In the genomic region with DNA sequence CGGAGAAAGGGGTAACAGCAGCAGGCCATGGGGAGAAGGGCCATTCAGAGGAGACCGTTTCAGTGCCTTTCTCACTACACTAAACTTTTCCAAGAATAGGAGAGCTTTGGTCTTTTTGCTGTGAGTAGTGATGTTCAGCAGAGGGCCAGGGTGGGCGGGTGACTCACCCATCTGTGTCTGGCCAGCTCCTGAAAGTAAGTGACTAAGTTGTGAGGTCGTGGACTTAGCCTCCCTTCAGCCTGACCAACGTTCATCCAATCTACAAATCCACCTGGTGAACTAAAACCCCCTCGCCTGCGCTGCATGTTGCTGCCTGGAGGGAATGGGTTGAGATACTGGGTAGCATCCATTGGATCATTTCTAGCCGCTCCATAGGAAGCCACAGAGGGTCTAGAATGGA, we compare ENCODE assay signal across 23 mouse cellular contexts. TPM values are rescaled to one million over a fixed set of nuclear protein-coding genes. Genes with fewer than 3 reads are reported as not detected.
"Had no signal": no experiment of that assay in that cellular context is flagged by ENCODE, and none has a peak within 500 bp of the region (broad histone marks: within the 10 kb centered on the region; RNA-seq: fewer than 3 reads in every experiment).

No protein-coding gene starts in this region.

- H3K4me2 ChIP-seq: kidney, embryonic 15.5 days; limb, embryonic 12.5 days; liver, embryonic 13.5 days; lung, embryonic 15.5 days; midbrain, embryonic 12.5 days; stomach, embryonic 15.5 days had no signal

- H3K27me3 ChIP-seq: kidney, embryonic 15.5 days; limb, embryonic 12.5 days; liver, embryonic 13.5 days; lung, embryonic 15.5 days; megakaryocyte, embryonic 14.5 days; stomach, embryonic 15.5 days had no signal

- ATAC-seq: liver, postnatal 0 days had no signal

- H3K9ac ChIP-seq: kidney, embryonic 15.5 days; limb, embryonic 12.5 days; liver, embryonic 13.5 days; liver, postnatal 0 days; lung, embryonic 15.5 days; midbrain, embryonic 12.5 days; stomach, embryonic 15.5 days had no signal

- H3K36me3 ChIP-seq: liver, embryonic 13.5 days had no signal

- DNase-seq: kidney, postnatal 14 days; layer of hippocampus, adult 9-11 months; layer of hippocampus, postnatal 36 days; liver; liver, embryonic 13.5 days; liver, postnatal 0 days; lung, postnatal 14 days; thymus, adult 2 months; thymus, postnatal 36 days had no signal

- H3K4me1 ChIP-seq: kidney, embryonic 15.5 days; limb, embryonic 12.5 days; liver, embryonic 13.5 days; lung, embryonic 15.5 days; stomach, embryonic 15.5 days had no signal

- H3K27ac ChIP-seq: kidney, embryonic 15.5 days; limb, embryonic 12.5 days; liver, embryonic 13.5 days; lung, embryonic 15.5 days; macrophage; midbrain, embryonic 12.5 days; stomach, embryonic 15.5 days had no signal

- H3K4me3 ChIP-seq: kidney, embryonic 15.5 days; limb, embryonic 12.5 days; liver, embryonic 13.5 days; lung, embryonic 15.5 days; megakaryocyte, embryonic 14.5 days; midbrain, embryonic 12.5 days; stomach, embryonic 15.5 days had no signal

- H3K9me3 ChIP-seq: kidney, embryonic 15.5 days; limb, embryonic 12.5 days; liver, embryonic 13.5 days; lung, embryonic 15.5 days; megakaryocyte, embryonic 14.5 days; midbrain, embryonic 12.5 days; stomach, embryonic 15.5 days had no signal

RNA-seq across cellular contexts. Expression of a gene that starts 18.2 kb away (rescaled TPM):
- total RNA-seq: layer of hippocampus, postnatal 36 days; left cerebral cortex, adult 8-10 months; left cerebral cortex, postnatal 36 days; midbrain, postnatal 0 days had no signal
- polyA plus RNA-seq: large intestine, adult 2 months; liver, embryonic 13.5 days; liver, postnatal 0 days; lung, embryonic 15.5 days; macrophage; midbrain, embryonic 12.5 days; midbrain, postnatal 0 days; spleen, adult 2 months; stomach, embryonic 15.5 days; testis, adult 2 months; thymus, adult 2 months had no signal

RNA-seq across cellular contexts. Expression of a gene that starts 28.0 kb away (rescaled TPM):
- total RNA-seq: layer of hippocampus, postnatal 36 days; left cerebral cortex, adult 8-10 months; left cerebral cortex, postnatal 36 days; midbrain, postnatal 0 days had no signal
- polyA plus RNA-seq: kidney, embryonic 15.5 days; large intestine, adult 2 months; limb, embryonic 12.5 days; liver, embryonic 13.5 days; liver, postnatal 0 days; lung, embryonic 15.5 days; macrophage; midbrain, embryonic 12.5 days; midbrain, postnatal 0 days; spleen, adult 2 months; stomach, embryonic 15.5 days; thymus, adult 2 months had no signal

RNA-seq across cellular contexts. Expression of a gene that starts 46.9 kb away (rescaled TPM):
- total RNA-seq: midbrain, postnatal 0 days had no signal
- polyA plus RNA-seq: large intestine, adult 2 months; limb, embryonic 12.5 days; liver, embryonic 13.5 days; liver, postnatal 0 days; macrophage; spleen, adult 2 months; thymus, adult 2 months had no signal

RNA-seq across cellular contexts. Expression of a gene that starts 49.8 kb away (rescaled TPM):
- total RNA-seq: layer of hippocampus, postnatal 36 days; left cerebral cortex, adult 8-10 months; left cerebral cortex, postnatal 36 days; midbrain, postnatal 0 days had no signal
- polyA plus RNA-seq: kidney, embryonic 15.5 days; large intestine, adult 2 months; limb, embryonic 12.5 days; liver, embryonic 13.5 days; liver, postnatal 0 days; lung, embryonic 15.5 days; macrophage; midbrain, embryonic 12.5 days; midbrain, postnatal 0 days; neural tube, embryonic 14.5 days; spleen, adult 2 months; stomach, embryonic 15.5 days; testis, adult 2 months; thymus, adult 2 months had no signal
